Mouse (Mus musculus) intestine, embryonic 16.5 days (tissue): ENCODE data around the gene Lpin3. TPM values are rescaled to one million over a fixed set of nuclear protein-coding genes. Genes with fewer than 3 reads are reported as not detected.
A peak's percentile ranks its signal among the peaks of the same experiment; 100 is the strongest.

Experiments
- ATAC-seq: fragments of 200-750 bp; cut with Nextera tagmentation; 2 replicates; pipeline ENCODE4 v1.8.0; 2017; ENCODE audit warnings: moderate TSS enrichment, moderate library complexity
- H3K27ac ChIP-seq: fragments of 300-500 bp; sonication (generic); 2 replicates; pipeline ENCODE4 v1.5.1; 2014; ENCODE audit warnings: mild to moderate bottlenecking, low read length
- H3K27me3 ChIP-seq: fragments of 300-500 bp; sonication (generic); replicated peaks from 2 replicates; pipeline ENCODE4 v1.6.1; 2014; ENCODE audit warnings: low read length, control low read depth, mixed read lengths; ENCODE audit not compliant: control insufficient read depth, insufficient read depth
- H3K36me3 ChIP-seq: fragments of 300-500 bp; sonication (generic); 2 replicates; pipeline ENCODE4 v1.6.1; 2014; ENCODE audit warnings: low read length, control low read depth; ENCODE audit not compliant: control insufficient read depth, insufficient read depth
- H3K4me1 ChIP-seq: fragments of 300-500 bp; sonication (generic); 2 replicates; pipeline ENCODE4 v1.6.1; 2014; ENCODE audit warnings: low read length, control low read depth, mixed read lengths; ENCODE audit not compliant: control insufficient read depth, insufficient read depth
- H3K4me2 ChIP-seq: fragments of 300-500 bp; sonication (generic); 2 replicates; pipeline ENCODE4 v1.6.1; 2014; ENCODE audit warnings: low read depth, low read length, control low read depth
- H3K4me3 ChIP-seq: fragments of 300-500 bp; sonication (generic); 2 replicates; pipeline ENCODE4 v1.5.1; 2014; ENCODE audit warnings: mild to moderate bottlenecking, low read length
- H3K9ac ChIP-seq: fragments of 300-500 bp; sonication (generic); 2 replicates; pipeline ENCODE4 v1.6.1; 2014; ENCODE audit warnings: low read depth, low read length
- H3K9me3 ChIP-seq: fragments of 300-500 bp; sonication (generic); 2 replicates; pipeline ENCODE4 v1.6.1; 2016; ENCODE audit warnings: low read length, control low read depth; ENCODE audit not compliant: control insufficient read depth
- WGBS: fragments of 180-500 bp; shearing (Covaris S2); extraction: QIAGEN DNeasy Blood & Tissue Kit; methylation state at CpG from one replicate; pipeline ENCODE4 v1.1.7; 2014; 5-methylcytosine and 5-hydroxymethylcytosine counted together
- polyA plus RNA-seq: library from polyadenylated mRNA; unstranded; fragments of >200 nt; fragmentation: Nextera tagmentation; extraction: Ambion mirVana; gene quantifications from 2 replicates; pipeline ENCODE4 v1.2.1, GENCODE M21; 2015

Gene Lpin3
- polyA plus RNA-seq, 1 experiment from 2014 or later = 11.9 TPM

DNA sequence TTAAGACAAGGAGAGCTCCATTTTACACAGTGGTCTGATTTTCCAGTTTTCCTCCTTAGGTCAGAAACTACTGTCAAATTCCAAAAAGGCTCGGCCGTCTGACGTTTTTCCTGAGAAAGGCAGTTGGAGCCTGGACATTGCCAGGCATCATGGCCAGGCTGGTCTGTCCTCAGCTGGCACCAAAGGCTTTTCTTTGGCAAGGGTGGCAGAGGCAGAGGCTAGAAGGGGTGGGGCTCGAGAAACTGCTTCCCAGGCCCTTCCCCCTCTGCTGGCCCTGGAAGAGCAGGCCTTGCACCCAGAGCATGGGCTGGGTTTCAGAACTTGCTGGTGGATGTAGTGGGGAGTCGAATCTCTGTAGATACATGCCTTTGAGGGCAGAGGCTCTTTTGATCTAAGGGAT lies 2.0 kb downstream of the Lpin3 start:
- no peak for ATAC-seq
- Histone ChIP-seq H3K9me3 (no peaks in the 10 kb centered on the region), H3K9ac (no peak overlapping the region), H3K27me3 (no peaks in the 10 kb centered on the region), H3K27ac (no peak overlapping the region), H3K4me2 (no peak overlapping the region), H3K36me3 (no peaks in the 10 kb centered on the region), H3K4me3 (no peak overlapping the region), H3K4me1 (no peaks in the 10 kb centered on the region)
- WGBS = 76% methylated on average over 5 of the region's 5 CpGs

DNA sequence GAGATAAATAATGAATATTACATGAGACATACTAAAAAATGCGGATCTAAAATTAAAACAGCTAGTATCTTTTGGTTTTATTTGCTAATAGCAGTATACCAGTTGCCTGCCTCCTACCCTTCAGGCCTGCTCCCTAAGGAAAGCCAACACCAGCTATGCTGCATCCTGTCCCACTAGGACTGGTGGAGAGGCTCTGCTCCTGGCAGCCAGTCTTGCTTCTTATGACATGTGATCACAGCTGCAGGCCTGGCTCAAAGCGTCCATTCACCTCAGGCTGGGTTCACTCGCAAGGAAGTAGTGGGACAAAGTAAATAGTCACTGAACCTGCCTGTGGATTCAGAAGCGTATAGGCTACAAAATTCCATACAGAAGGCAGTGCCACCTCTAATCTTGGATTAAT lies 3.4 kb downstream of the Lpin3 start:
- ATAC-seq = no peak
- Histone ChIP-seq H3K36me3 (no peaks in the 10 kb centered on the region), H3K4me1 (no peaks in the 10 kb centered on the region), H3K4me3 (no peak overlapping the region), H3K27me3 (no peaks in the 10 kb centered on the region), H3K9me3 (no peaks in the 10 kb centered on the region), H3K9ac (no peak overlapping the region), H3K27ac (no peak overlapping the region), H3K4me2 (no peak overlapping the region)
- 74% methylated on average over 4 of the region's 4 CpGs for WGBS

DNA sequence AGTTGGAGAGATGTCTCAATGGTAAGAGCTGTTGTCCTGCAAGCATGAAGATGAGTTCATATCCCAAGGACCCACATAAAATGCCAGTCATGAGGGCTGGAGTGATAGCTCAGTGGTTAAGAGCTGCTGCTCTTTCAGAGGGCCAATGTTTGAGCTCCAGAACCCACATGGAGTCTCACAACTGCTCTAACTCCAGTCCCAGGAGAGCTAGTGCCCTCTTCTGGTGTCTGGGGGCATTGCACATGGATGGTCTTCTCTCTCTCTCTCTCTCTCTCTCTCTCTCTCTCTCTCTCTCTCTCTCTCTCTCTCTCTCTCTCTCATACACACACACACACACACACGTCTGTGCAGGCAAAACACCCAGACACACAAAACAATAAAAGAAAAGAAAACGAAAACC lies 4.4 kb downstream of the Lpin3 start:
- no peak overlapping the region for H3K4me2 ChIP-seq
- no peaks in the 10 kb centered on the region for H3K4me1 ChIP-seq
- H3K36me3 ChIP-seq = no peaks in the 10 kb centered on the region
- no peak overlapping the region for H3K9ac ChIP-seq
- H3K27me3 ChIP-seq = no peaks in the 10 kb centered on the region
- no peaks in the 10 kb centered on the region for H3K9me3 ChIP-seq
- no peak overlapping the region for H3K4me3 ChIP-seq
- no peak for ATAC-seq
- no peak overlapping the region for H3K27ac ChIP-seq
- 38% methylated on average over 2 of the region's 2 CpGs for WGBS

DNA sequence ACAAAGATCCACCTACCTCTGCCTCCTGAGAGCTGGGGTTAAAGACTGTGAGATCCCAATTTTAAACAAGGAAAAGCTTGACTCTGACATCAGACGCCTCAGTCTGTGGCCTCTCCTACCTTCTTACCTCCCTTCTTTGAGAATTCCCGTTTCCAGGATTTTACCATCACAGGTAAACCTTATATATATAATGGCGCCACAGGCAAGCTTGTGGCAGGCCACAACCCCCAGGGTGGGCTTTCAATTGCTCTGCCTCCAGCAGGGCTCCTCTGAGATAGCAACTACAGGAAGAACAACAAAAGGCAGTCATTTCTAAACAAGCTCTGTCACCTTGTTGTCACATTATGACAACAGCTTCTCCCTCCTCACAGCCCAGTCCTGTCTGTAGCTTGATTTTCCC lies 5.8 kb downstream of the Lpin3 start:
- no peak overlapping the region for H3K4me2 ChIP-seq
- no peaks in the 10 kb centered on the region for H3K27me3 ChIP-seq
- H3K36me3 ChIP-seq = no peaks in the 10 kb centered on the region
- no peak for ATAC-seq
- no peak overlapping the region for H3K4me3 ChIP-seq
- 69% methylated on average over 3 of the region's 3 CpGs for WGBS
- H3K9me3 ChIP-seq = no peaks in the 10 kb centered on the region
- no peak overlapping the region for H3K27ac ChIP-seq
- H3K4me1 ChIP-seq = no peaks in the 10 kb centered on the region
- H3K9ac ChIP-seq = no peak overlapping the region

DNA sequence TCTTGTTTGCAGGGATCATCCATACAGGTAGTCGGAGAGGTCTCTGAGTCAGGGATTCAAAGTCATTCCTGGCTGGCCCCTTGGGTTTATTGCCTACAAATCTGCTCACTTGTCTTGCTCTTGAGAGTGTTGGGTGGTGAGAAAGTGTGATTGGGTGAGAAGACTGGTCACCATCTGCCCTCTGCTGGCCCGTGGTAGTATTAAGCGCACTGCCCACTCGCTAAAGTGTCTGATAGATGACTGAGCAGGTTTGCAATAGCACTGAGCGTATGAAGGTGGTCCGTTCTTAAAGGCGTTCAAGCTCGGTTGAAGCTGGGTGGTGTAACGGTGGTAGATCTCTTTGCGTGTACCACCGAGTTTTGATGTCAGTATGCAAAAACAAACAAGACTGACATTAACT lies 6.8 kb downstream of the Lpin3 start:
- peak; percentile 78 for ATAC-seq
- 1% methylated on average over 11 of the region's 11 CpGs for WGBS
- Histone ChIP-seq H3K9ac (peak overlapping the region; percentile 63), H3K4me1 (no peaks in the 10 kb centered on the region), H3K27ac (peak overlapping the region; percentile 81), H3K9me3 (no peaks in the 10 kb centered on the region), H3K4me3 (peak overlapping the region; percentile 53), H3K27me3 (no peaks in the 10 kb centered on the region), H3K4me2 (peak overlapping the region; percentile 54), H3K36me3 (no peaks in the 10 kb centered on the region)

DNA sequence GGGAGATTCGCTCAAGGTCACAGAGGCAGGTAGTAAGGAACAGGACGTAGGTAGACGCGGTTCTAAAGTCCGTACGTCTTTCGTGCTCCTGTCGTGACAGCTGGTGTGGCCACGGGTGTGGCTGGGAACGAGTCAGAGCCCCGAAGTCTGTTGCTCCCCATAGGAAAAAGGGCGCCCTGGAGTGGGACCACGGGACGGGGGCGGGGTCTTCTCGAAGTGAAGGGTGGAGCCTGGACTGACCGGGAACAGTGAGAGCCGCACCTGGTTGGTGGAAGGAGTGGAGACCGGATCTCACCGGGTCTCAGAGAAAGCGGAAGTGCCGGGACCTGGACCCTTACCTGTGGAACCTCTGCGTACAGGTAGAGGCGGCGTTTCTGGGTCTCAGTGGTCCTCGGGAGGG lies 7.4 kb downstream of the Lpin3 start:
- Histone ChIP-seq H3K27ac (peak overlapping the region; percentile 81), H3K9me3 (no peaks in the 10 kb centered on the region), H3K36me3 (no peaks in the 10 kb centered on the region), H3K4me2 (peak overlapping the region; percentile 54), H3K4me1 (no peaks in the 10 kb centered on the region), H3K9ac (peak overlapping the region; percentile 63), H3K27me3 (no peaks in the 10 kb centered on the region), H3K4me3 (peak overlapping the region; percentile 53)
- WGBS = under 1% methylated on average over 26 of the region's 26 CpGs
- ATAC-seq = peak; percentile 96

DNA sequence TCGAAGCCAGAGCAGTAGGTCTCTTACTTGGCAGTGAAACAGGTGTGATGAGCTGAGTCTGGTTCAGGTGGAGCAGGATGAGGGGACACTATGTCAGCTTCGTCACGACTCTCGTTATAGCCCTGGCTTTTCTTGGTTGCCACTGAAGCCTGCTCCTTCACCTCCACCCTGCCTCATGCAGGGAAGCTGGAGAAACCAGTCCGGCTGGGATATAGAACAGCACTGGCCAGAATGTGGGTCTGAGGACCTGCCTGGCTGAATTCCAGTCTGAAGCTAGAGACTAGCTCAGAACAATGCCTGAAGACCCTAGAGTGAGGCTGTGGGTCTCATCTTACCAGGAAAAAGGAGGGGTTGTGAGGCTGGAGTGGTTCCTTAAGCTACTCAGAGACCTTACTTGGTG lies 10.6 kb downstream of the Lpin3 start:
- Histone ChIP-seq H3K9me3 (no peaks in the 10 kb centered on the region), H3K4me1 (no peaks in the 10 kb centered on the region), H3K27ac (no peak overlapping the region), H3K4me2 (no peak overlapping the region), H3K36me3 (0 out of 2 replicates have a peak, but pooled peaks cover 2% of the 10 kb centered on the region), H3K9ac (no peak overlapping the region), H3K27me3 (no peaks in the 10 kb centered on the region), H3K4me3 (no peak overlapping the region)
- no peak for ATAC-seq
- 69% methylated on average over 5 of the region's 5 CpGs for WGBS

DNA sequence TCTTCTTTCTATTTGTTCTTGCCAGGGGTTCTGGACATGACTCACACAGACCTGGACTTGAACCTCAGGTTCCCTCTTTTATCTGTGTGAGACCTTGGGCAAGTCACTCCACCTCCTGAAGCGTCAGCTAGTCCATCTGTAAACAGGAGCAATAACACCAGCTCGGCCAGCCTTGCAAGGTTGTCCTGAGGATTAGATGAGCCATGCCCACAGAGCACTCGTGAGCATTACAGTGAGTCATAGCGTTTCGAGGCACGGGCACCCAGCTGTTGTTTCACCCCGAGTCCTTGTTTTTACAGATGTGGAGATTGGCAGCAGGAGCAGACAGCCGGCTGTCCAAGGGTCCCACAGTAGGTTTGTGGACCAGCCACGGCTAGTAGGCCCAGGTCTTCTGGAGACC lies 11.2 kb downstream of the Lpin3 start:
- Histone ChIP-seq H3K4me1 (no peaks in the 10 kb centered on the region), H3K27ac (no peak overlapping the region), H3K9me3 (no peaks in the 10 kb centered on the region), H3K4me2 (no peak overlapping the region), H3K27me3 (no peaks in the 10 kb centered on the region), H3K9ac (no peak overlapping the region), H3K36me3 (0 out of 2 replicates have a peak, but pooled peaks cover 2% of the 10 kb centered on the region), H3K4me3 (no peak overlapping the region)
- no peak for ATAC-seq
- 74% methylated on average over 9 of the region's 9 CpGs for WGBS

DNA sequence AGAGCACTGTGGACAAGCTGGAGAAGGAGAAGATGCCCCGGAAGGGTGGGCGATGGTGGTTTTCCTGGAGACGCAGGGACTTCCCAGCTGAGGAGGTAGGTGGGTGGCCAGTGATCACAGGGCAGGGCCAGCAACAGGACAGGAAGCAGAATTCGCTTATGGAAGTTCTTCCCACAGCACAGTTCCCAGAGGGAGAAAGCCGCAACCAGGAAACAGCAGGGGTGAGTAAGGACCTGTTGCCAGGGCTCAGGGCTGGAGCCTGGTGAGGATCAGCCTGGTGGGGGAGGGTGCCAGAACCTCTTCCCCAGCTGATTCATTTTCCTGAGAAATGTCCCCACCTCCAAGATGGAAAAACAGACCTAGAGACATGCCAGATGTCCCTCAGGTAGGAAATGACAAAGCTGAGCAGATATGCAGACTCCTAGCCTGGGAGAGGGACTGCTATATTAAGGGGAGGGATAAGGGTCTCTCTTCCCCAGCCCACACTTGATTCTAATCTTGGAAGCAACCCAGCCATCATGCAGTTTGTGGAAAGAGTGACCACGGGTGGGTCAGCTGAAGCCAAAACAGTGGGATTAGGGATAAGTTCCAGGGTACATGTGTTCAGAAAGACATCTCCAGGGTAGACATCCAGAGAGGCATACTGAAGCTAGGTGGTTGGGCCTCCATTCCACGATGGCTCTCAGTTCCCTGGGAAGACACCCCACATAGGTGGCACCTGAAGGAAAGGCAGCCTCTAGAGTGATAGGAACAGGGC lies 21.4 kb downstream of the Lpin3 start:
- no peak overlapping the region for H3K9ac ChIP-seq
- 0 out of 2 replicates have a peak, but pooled peaks cover 3% of the 10 kb centered on the region for H3K4me1 ChIP-seq
- no peaks in the 10 kb centered on the region for H3K27me3 ChIP-seq
- no peak overlapping the region for H3K4me3 ChIP-seq
- H3K9me3 ChIP-seq = no peaks in the 10 kb centered on the region
- 69% methylated on average over 7 of the region's 7 CpGs for WGBS
- no peak overlapping the region for H3K4me2 ChIP-seq
- H3K27ac ChIP-seq = no peak overlapping the region
- peak; percentile 28; the same call in 1 of the 2 replicates for ATAC-seq
- H3K36me3 ChIP-seq = no peaks in the 10 kb centered on the region

DNA sequence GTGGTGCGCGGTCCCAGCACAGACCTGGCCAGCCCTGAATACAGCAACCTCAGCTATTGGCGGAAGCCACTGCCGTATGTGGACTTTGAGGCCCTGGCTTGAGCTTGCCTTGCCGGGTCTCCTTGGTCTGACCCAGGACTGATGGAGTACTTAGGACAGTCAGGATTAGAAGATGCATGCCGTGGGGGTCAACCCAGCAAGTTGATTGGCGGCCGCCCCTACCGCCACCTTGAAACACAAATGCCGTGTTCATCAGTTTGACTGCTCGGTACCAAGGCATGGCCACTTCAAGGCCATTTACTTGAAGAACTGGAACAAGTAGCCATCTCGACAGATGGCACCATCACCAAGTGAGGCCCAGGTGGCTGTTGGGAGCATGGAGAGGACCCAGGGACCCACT lies 24.8 kb downstream of the Lpin3 start:
- Histone ChIP-seq H3K4me3 (no peak overlapping the region), H3K36me3 (peaks cover 2% of the 10 kb centered on the region; the same call in 1 of the 2 replicates), H3K9me3 (no peaks in the 10 kb centered on the region), H3K9ac (no peak overlapping the region), H3K27ac (no peak overlapping the region), H3K27me3 (no peaks in the 10 kb centered on the region; the same call in 1 of the 2 replicates), H3K4me1 (0 out of 2 replicates have a peak, but pooled peaks cover 3% of the 10 kb centered on the region), H3K4me2 (no peak overlapping the region)
- ATAC-seq = no peak
- WGBS = 96% methylated on average over 12 of the region's 12 CpGs
